In genomic region chr3:51416364-51417134, GRCm38 (mm10) we compare ENCODE assay signal across 8 mouse cellular contexts. TPM values are rescaled to one million over a fixed set of nuclear protein-coding genes. Genes with fewer than 3 reads are reported as not detected.
DNase-seq lines count a peak whose midpoint lies in the region; ATAC-seq and TF ChIP-seq lines count a peak whose summit lies in the region.

No protein-coding gene starts in this region.

- H3K4me1 ChIP-seq in embryonic facial prominence, embryonic 13.5 days, result peaks cover 21% of the 10 kb centered on the region
- peaks cover 47% of the 10 kb centered on the region for H3K4me1 ChIP-seq in liver, embryonic 15.5 days (replicated peaks)
- 0 out of 2 replicates have a peak, but pooled peaks cover 5% of the 10 kb centered on the region for H3K4me1 ChIP-seq in thymus, adult 2 months (replicated peaks; ENCODE audit: control insufficient read depth, insufficient read depth, low read length)

- no peaks in the 10 kb centered on the region for H3K9me3 ChIP-seq in embryonic facial prominence, embryonic 13.5 days
- no peaks in the 10 kb centered on the region for H3K9me3 ChIP-seq in liver, embryonic 15.5 days (replicated peaks)

- peak overlapping the region; percentile 95 for H3K27ac ChIP-seq in embryonic facial prominence, embryonic 13.5 days
- peak overlapping the region; percentile 97 for H3K27ac ChIP-seq in liver, embryonic 15.5 days (replicated peaks)
- peak overlapping the region; percentile 85 for H3K27ac ChIP-seq in thymus, adult 2 months (ENCODE audit: control insufficient read depth, insufficient read depth, low read length)

- H3K4me3 ChIP-seq in embryonic facial prominence, embryonic 13.5 days, result peak overlapping the region; percentile 97
- peak overlapping the region; percentile 100 for H3K4me3 ChIP-seq in liver, embryonic 15.5 days (replicated peaks)
- peak overlapping the region; percentile 74 for H3K4me3 ChIP-seq in thymus, adult 2 months (ENCODE audit: control insufficient read depth, insufficient read depth, low read length)

- ATAC-seq in embryonic facial prominence, embryonic 13.5 days (ENCODE audit: insufficient number of reproducible peaks, insufficient read depth, low FRiP score, low TSS enrichment, low read depth), result 0 out of 2 replicates have a peak, but pooled peaks have one; percentile 23
- peak; percentile 57 for ATAC-seq in liver, embryonic 15.5 days (ENCODE audit: insufficient read depth)

- WGBS in embryonic facial prominence, embryonic 13.5 days, result under 1% methylated on average over 66 of the region's 68 CpGs
- WGBS in liver, embryonic 15.5 days (ENCODE audit: insufficient replicate concordance), result under 1% methylated on average over 68 of the region's 68 CpGs
- WGBS in thymus, adult 2 months, result under 1% methylated on average over 68 of the region's 68 CpGs

- DNase-seq in CD4-positive helper T cell, adult 2 months (ENCODE audit: low read depth, low spot score), result peak; percentile 74
- DNase-seq in adrenal gland, adult 2 months, result peak; percentile 79
- DNase-seq in heart, adult 8-10 months (ENCODE audit: low spot score), result peak; percentile 40
- peak; percentile 43 for DNase-seq in kidney, adult 9 months
- peak; percentile 68 for DNase-seq in neural tube, embryonic 10.5 days (ENCODE audit: extremely low spot score, low spot score)
- peak; percentile 54 for DNase-seq in thymus, adult 2 months

- TF ChIP-seq CTCF in thymus, adult 2 months (IDR thresholded peaks at IDR 0.05; ENCODE audit: borderline replicate concordance, control insufficient read depth, extremely low read depth, insufficient read depth, low read length, poor library complexity), result no peak

- H3K36me3 ChIP-seq in embryonic facial prominence, embryonic 13.5 days, result no peaks in the 10 kb centered on the region
- H3K36me3 ChIP-seq in liver, embryonic 15.5 days (replicated peaks), result no peaks in the 10 kb centered on the region
- H3K36me3 ChIP-seq in thymus, adult 2 months (ENCODE audit: control insufficient read depth, insufficient read depth, low read length), result no peaks in the 10 kb centered on the region

- H3K9ac ChIP-seq in embryonic facial prominence, embryonic 13.5 days, result peak overlapping the region; percentile 99
- H3K9ac ChIP-seq in liver, embryonic 15.5 days, result peak overlapping the region; percentile 97

- peak overlapping the region; percentile 80 for H3K4me2 ChIP-seq in embryonic facial prominence, embryonic 13.5 days
- H3K4me2 ChIP-seq in liver, embryonic 15.5 days, result peak overlapping the region; percentile 81

- H3K27me3 ChIP-seq in embryonic facial prominence, embryonic 13.5 days, result no peaks in the 10 kb centered on the region
- H3K27me3 ChIP-seq in liver, embryonic 15.5 days, result no peaks in the 10 kb centered on the region
- H3K27me3 ChIP-seq in thymus, adult 2 months (ENCODE audit: control insufficient read depth, insufficient read depth, low read length), result no peaks in the 10 kb centered on the region

- no peak for TF ChIP-seq POLR2A in thymus, adult 2 months (IDR thresholded peaks at IDR 0.05; ENCODE audit: control insufficient read depth, extremely low read depth, insufficient read depth, low read length, poor library complexity)

RNA-seq across cellular contexts. Expression of gene Naa15, which starts 1.6 kb away (rescaled TPM):
- total RNA-seq in adrenal gland, adult 2 months (2021), result 10 to 100 TPM; 39.5 to 63.8 TPM
- polyA plus RNA-seq in adrenal gland, adult 2 months (2012; rRNA removed), result 0.46 and 0.59 TPM in 2 replicates
- polyA plus RNA-seq in embryonic facial prominence, embryonic 13.5 days (2015; fragmentation: Nextera tagmentation; extraction: Ambion mirVana), result 52.5 and 61.9 TPM in 2 replicates
- total RNA-seq in heart, adult 8-10 months (2022), result 10 to 100 TPM; 44.6 to 56.5 (median 48.1) TPM
- polyA plus RNA-seq in liver, embryonic 15.5 days (2015; fragmentation: Nextera tagmentation; extraction: Ambion mirVana), result 20.4 and 22.3 TPM in 2 replicates
- polyA plus RNA-seq in thymus, adult 2 months (2012; rRNA removed), result 6.0 and 6.7 TPM in 2 replicates

RNA-seq across cellular contexts. Expression of gene Ndufc1, which starts 7.8 kb away (rescaled TPM):
- 100 to 1,000 TPM; 705 to 794 TPM for total RNA-seq in adrenal gland, adult 2 months (2021)
- polyA plus RNA-seq in adrenal gland, adult 2 months (2012; rRNA removed), result 237 and 341 TPM in 2 replicates
- polyA plus RNA-seq in embryonic facial prominence, embryonic 13.5 days (2015; fragmentation: Nextera tagmentation; extraction: Ambion mirVana), result 766 and 796 TPM in 2 replicates
- total RNA-seq in heart, adult 8-10 months (2022), result 1,000 to 10,000 TPM; 1,660 to 1,731 (median 1,722) TPM
- polyA plus RNA-seq in liver, embryonic 15.5 days (2015; fragmentation: Nextera tagmentation; extraction: Ambion mirVana), result 308 and 386 TPM in 2 replicates
- polyA plus RNA-seq in thymus, adult 2 months (2012; rRNA removed), result 152 and 169 TPM in 2 replicates

RNA-seq across cellular contexts. Expression of gene Mgarp, which starts 20.0 kb away (rescaled TPM):
- total RNA-seq in adrenal gland, adult 2 months (2021), result 1,000 to 10,000 TPM in 1 of 2 experiments, 100 to 1,000 TPM in 1; 689 to 1,037 TPM
- 297 and 312 TPM in 2 replicates for polyA plus RNA-seq in adrenal gland, adult 2 months (2012; rRNA removed)
- 5.2 and 7.0 TPM in 2 replicates for polyA plus RNA-seq in embryonic facial prominence, embryonic 13.5 days (2015; fragmentation: Nextera tagmentation; extraction: Ambion mirVana)
- total RNA-seq in heart, adult 8-10 months (2022), result under 1 TPM; 0.22 to 0.37 (median 0.26) TPM
- 1.3 and 1.9 TPM in 2 replicates for polyA plus RNA-seq in liver, embryonic 15.5 days (2015; fragmentation: Nextera tagmentation; extraction: Ambion mirVana)
- 0.18 and 0.22 TPM in 2 replicates for polyA plus RNA-seq in thymus, adult 2 months (2012; rRNA removed)

Comparison
In these comparisons a context has a peak if more than half of its experiments do, and no peak if none do; other contexts are left out.
1. Peak in every context shown above with its lines: DNase-seq, ATAC-seq, H3K4me3 ChIP-seq and H3K27ac ChIP-seq.
2. RNA of gene Mgarp, which starts 20.0 kb away (polyA plus RNA-seq): 297 to 312 TPM in adrenal gland, adult 2 months; 5.2 to 7.0 TPM in embryonic facial prominence, embryonic 13.5 days, 1.3 to 1.9 TPM in liver, embryonic 15.5 days and 0.18 to 0.22 TPM in thymus, adult 2 months; every median in the first group is over 10 times any median in the second.